Mouse (Mus musculus): ENCODE data around the gene Stox2. TPM values are rescaled to one million over a fixed set of nuclear protein-coding genes. Genes with fewer than 3 reads are reported as not detected.

The Stox2 gene
- polyA plus RNA-seq, 1 experiment from 2014 or later, result 25.1 TPM

DNA sequence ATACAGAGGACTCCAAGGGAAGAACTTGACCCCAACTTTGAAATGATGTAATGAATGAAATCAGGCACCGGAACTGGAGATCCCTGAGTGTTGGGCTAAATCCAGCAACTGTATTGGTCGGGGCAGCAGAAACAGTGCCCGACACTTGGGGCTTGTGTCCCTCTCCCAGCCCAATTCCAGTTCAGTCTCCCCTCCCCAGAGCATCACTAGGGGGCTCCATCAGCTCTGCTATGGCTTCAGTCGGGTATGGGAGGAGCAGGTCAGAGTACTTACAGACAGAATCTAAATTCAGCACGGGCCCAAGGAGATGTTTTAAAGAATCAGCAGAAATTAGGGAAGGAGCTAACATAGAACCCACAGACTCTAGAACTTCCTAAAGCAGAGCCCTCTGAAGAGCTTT lies 240.7 kb downstream of the Stox2 start:
- no peaks in the 10 kb centered on the region for H3K9me3 ChIP-seq
- H3K27ac ChIP-seq, result no peak overlapping the region
- H3K4me1 ChIP-seq, result peaks cover 17% of the 10 kb centered on the region
- peaks cover 40% of the 10 kb centered on the region for H3K36me3 ChIP-seq (replicated peaks)
- H3K4me3 ChIP-seq, result no peak overlapping the region
- no peaks in the 10 kb centered on the region for H3K27me3 ChIP-seq (ENCODE audit: poor library complexity, severe bottlenecking)
- WGBS, result 88% methylated on average over 5 of the region's 5 CpGs
- no peak for DNase-seq (ENCODE audit: extremely low spot score, low spot score)

DNA sequence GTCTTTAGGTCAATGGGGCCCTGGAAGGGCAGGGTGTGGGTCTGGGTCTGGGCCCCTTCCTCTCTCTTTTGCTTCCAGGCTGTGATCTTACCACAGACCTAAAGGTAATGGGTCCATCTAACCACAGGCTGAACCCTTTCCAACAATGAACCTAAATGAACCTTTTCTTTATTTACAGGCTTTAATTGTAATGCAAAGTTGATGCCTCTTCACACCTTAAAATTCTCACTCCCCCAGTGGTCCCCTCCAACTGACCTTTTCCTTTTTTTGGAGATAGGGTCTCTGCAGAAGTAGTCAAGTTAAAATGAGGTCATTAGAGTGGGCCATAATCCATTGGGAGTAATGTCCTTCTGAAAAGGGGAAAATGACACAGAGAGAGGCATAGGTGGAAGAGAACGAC lies 249.8 kb downstream of the Stox2 start:
- Histone ChIP-seq H3K9me3 (peaks cover 16% of the 10 kb centered on the region), H3K27ac (no peak overlapping the region), H3K36me3 (replicated peaks) (peaks cover 92% of the 10 kb centered on the region), H3K27me3 (ENCODE audit: poor library complexity, severe bottlenecking) (no peaks in the 10 kb centered on the region), H3K4me3 (no peak overlapping the region), H3K4me1 (no peaks in the 10 kb centered on the region)
- 97% methylated on average over 1 of the region's 1 CpGs for WGBS
- no peak for DNase-seq (ENCODE audit: extremely low spot score, low spot score)

DNA sequence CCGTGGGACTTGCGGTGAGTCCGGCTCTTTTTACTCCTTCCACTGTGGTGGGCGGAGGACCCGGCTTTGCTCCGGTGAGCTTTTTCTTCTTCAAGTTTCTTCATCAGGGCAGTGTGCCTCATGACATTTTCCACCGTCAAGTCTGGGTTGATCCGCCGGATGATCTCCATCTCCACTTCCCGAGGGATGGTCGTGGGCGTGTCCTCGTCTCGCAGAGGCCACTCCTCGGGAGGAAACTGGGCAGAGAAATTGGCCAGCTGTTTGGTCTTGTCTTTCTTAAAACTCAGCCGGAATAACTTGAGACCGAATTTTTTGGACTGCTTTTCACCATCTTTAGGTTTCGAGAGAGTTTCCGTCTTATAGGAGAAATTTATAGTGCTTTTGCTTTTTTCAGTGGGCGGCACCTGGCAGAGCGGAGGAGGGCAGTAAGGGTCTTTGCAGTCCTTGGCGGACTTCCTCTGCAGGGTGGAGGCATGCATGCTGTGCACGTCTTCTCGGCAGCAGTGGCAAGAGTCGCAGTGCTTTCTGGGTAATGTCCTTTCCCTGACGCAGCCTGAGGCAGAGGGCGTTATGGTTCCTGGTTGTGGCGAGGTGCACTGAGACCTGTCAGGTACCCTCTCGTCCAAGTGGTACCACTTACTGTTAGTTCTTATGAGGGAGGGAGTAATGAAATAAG lies 252.7 kb downstream of the Stox2 start:
- peaks cover 92% of the 10 kb centered on the region for H3K36me3 ChIP-seq (replicated peaks)
- DNase-seq (ENCODE audit: extremely low spot score, low spot score), result no peak
- H3K27me3 ChIP-seq (ENCODE audit: poor library complexity, severe bottlenecking), result no peaks in the 10 kb centered on the region
- no peaks in the 10 kb centered on the region for H3K4me1 ChIP-seq
- H3K4me3 ChIP-seq, result no peak overlapping the region
- peaks cover 16% of the 10 kb centered on the region for H3K9me3 ChIP-seq
- H3K27ac ChIP-seq, result no peak overlapping the region
- WGBS, result 95% methylated on average over 29 of the region's 29 CpGs

DNA sequence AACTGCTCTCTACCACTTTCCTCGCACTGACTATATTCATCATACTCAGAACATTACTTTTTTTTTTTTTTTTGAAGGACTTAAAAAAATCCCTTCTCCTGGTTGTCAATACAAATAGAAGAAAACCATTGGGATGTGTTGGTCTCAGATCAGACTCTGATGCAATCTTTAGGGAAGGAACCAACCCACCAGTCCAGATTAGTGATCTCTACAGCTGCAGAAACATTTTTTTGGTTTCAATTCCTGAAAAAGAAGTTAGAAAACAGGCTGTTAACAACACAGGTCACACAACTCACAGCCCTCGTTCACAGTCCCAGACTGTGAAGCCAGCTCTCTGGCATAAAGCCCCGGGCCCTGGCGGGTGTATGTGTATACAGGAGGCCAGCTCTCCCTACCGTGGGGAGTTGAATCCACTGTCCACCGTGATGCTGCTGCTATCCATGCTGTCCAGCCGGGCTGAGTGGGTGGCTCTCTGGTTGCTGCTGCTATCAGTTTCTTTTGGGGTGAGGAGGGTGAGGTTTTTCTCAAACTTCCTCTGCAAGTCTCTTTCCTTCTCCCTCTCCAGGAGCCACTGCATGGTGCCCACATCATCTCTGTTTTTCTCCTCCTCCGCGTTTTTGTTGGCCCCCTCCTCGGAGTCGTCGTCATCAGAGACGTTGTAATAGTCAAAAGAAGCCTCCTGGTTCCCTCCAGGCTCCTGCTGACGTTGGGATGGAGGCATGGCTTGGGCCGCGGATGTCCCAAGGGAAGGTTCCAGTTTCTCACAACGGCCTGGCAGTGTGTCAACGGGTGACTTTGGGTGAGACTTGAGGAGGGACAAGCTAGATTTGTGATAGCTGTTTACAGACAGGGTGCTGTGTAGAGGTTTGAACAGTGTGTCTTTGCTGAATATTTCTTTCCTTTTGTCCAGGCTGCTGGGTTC lies 254.5 kb downstream of the Stox2 start:
- 96% methylated on average over 18 of the region's 18 CpGs for WGBS
- Histone ChIP-seq H3K4me3 (no peak overlapping the region), H3K9me3 (peaks cover 16% of the 10 kb centered on the region), H3K36me3 (replicated peaks) (peaks cover 99% of the 10 kb centered on the region), H3K27me3 (ENCODE audit: poor library complexity, severe bottlenecking) (no peaks in the 10 kb centered on the region), H3K27ac (no peak overlapping the region), H3K4me1 (no peaks in the 10 kb centered on the region)
- DNase-seq (ENCODE audit: extremely low spot score, low spot score), result no peak

DNA sequence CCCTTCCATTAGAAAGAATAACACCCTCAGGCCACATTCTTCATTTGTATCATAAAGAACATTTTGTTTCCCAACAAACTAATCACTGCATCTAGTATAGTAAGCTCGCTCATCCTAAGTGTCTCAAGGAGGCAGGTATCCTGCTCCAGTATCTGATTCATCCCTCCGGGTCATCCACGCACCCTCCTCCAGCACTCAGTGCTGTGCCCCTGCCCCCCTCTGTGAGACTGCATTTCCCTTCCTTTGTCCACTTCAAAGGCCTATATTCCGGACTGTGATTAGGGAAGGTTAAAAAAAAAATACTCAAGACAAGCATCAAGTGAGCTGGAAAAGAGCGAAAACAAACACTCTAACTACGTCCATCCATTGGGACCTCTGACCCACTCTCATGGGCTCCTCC lies 260.8 kb downstream of the Stox2 start:
- no peak for DNase-seq (ENCODE audit: extremely low spot score, low spot score)
- WGBS, result 64% methylated on average over 6 of the region's 6 CpGs
- Histone ChIP-seq H3K27ac (no peak overlapping the region), H3K27me3 (ENCODE audit: poor library complexity, severe bottlenecking) (no peaks in the 10 kb centered on the region), H3K36me3 (replicated peaks) (peaks cover 100% of the 10 kb centered on the region), H3K4me3 (no peak overlapping the region), H3K9me3 (no peaks in the 10 kb centered on the region), H3K4me1 (peaks cover 16% of the 10 kb centered on the region)

DNA sequence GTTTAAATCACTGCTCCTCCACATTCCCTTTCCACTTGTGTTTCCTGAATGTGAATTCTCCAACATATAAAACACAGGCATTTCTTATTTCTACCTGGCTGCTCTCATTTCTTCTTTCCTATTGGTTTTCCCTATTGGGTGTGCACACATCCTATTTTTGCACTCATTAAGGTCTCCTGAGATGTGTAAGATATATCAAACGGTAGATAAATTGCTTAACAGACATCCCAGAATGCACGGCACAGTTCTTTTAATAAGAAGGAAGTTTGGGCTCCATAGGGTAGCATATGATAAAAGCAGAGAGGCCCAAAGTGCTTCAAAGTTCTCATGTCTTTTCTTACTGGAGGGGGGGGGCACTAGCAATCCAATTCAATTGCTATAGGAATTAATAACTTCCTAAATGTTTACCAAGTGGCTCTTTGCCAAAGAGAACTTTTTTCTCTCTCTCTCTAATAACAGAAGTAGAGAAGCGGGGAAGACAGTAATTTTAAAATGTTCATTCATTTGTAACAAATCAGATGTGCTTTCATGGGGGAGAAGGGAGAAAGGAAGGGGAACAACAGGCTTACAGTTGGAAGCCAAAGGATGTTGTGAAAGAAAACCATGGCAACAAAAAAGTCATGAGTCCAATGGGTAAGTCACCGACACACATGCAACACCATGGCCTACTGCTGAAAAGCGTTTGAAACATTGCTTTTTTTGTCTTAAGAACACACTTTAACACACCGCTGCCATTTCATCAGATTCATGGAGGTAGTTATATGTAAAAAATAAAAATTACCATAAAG lies 263.2 kb downstream of the Stox2 start:
- Histone ChIP-seq H3K36me3 (replicated peaks) (peaks cover 80% of the 10 kb centered on the region), H3K4me3 (no peak overlapping the region)

DNA sequence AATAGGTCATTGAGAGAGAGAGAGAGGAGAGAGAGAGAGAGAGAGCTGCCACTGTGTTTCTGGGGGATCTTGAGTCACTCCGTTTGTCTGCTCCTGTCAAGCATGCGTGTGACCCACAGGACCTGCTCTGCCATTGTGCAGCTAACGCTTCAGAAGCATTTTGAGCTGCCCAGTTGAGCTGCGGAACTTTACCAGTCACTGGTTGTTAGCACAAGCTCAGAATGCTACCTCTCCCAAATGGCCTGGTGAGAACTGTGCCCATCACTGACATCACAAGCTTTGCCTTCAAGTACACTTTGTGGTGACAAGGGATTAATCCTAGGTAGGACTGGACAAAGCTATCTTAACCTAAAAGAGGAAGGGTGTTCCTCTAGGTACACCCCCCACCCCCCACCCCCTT lies 263.9 kb downstream of the Stox2 start:
- H3K4me1 ChIP-seq, result peaks cover 23% of the 10 kb centered on the region
- WGBS, result 93% methylated on average over 4 of the region's 4 CpGs
- no peak for DNase-seq (ENCODE audit: extremely low spot score, low spot score)
- peaks cover 73% of the 10 kb centered on the region for H3K36me3 ChIP-seq (replicated peaks)
- H3K9me3 ChIP-seq, result no peaks in the 10 kb centered on the region
- no peaks in the 10 kb centered on the region for H3K27me3 ChIP-seq (ENCODE audit: poor library complexity, severe bottlenecking)
- no peak overlapping the region for H3K4me3 ChIP-seq
- H3K27ac ChIP-seq, result no peak overlapping the region

More for the DNA sequence above, 263.2 kb downstream of the Stox2 start:
- DNase-seq (ENCODE audit: extremely low spot score, low spot score), result no peak
- no peaks in the 10 kb centered on the region for H3K27me3 ChIP-seq (ENCODE audit: poor library complexity, severe bottlenecking)
- no peaks in the 10 kb centered on the region for H3K9me3 ChIP-seq
- peaks cover 23% of the 10 kb centered on the region for H3K4me1 ChIP-seq
- H3K27ac ChIP-seq, result no peak overlapping the region
- WGBS, result 93% methylated on average over 6 of the region's 6 CpGs

DNA sequence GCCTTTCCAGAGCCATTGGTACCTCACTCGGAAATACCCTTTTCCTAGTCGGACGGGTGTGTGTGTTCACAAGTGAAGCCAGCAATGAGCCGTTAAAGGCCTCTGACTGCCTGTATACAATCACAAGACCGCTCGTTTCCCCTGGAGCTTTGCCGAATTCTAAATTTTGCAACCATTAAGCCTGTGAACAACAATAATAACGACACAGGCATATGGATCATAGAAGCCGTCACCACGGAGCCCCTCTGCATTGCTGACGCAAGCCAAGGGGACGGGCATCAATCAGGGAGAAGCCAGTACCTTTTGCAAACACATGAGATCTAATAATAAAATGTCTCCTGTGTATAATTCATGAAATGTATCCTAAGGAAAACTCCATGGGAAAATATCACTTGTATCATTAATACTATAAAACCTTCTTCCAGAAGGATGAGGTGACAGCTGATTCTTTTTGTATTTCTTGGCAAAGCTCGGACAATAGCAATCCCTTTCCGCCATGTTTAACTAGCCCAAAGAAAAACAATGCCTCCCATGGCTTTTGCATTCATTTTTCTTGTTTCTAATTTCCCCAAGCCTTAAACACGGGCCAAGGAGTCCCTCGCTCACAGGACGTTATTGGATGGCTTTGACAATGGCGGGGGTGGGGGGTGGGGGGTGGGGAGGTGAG lies 265.0 kb downstream of the Stox2 start:
- WGBS, result 85% methylated on average over 18 of the region's 18 CpGs
- peaks cover 62% of the 10 kb centered on the region for H3K36me3 ChIP-seq (replicated peaks)
- H3K4me3 ChIP-seq, result no peak overlapping the region
- H3K4me1 ChIP-seq, result peaks cover 23% of the 10 kb centered on the region
- H3K27me3 ChIP-seq (ENCODE audit: poor library complexity, severe bottlenecking), result no peaks in the 10 kb centered on the region
- no peaks in the 10 kb centered on the region for H3K9me3 ChIP-seq
- no peak for DNase-seq (ENCODE audit: extremely low spot score, low spot score)
- no peak overlapping the region for H3K27ac ChIP-seq

DNA sequence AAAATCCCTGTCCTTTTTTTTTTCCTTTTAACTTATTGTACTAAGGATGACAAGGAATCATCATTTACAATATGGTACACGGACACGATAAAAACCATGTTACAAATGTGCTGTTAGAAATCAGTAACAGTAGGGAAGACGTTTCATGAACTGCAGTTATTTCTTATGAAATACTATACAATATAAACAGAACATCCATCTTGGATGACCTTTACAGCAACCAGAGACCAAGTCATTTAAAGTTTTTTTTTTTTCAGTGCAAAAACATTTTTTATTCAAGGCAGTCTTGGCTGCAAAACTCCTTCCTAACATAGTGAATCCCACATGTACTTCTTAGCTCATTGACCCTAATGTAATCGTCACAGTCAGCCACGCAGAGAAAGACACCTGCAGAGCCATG lies 266.0 kb downstream of the Stox2 start:
- Histone ChIP-seq H3K27ac (no peak overlapping the region), H3K27me3 (ENCODE audit: poor library complexity, severe bottlenecking) (no peaks in the 10 kb centered on the region), H3K36me3 (replicated peaks) (peaks cover 52% of the 10 kb centered on the region), H3K4me1 (peaks cover 15% of the 10 kb centered on the region), H3K4me3 (no peak overlapping the region), H3K9me3 (no peaks in the 10 kb centered on the region)
- 88% methylated on average over 5 of the region's 5 CpGs for WGBS
- DNase-seq (ENCODE audit: extremely low spot score, low spot score), result no peak

DNA sequence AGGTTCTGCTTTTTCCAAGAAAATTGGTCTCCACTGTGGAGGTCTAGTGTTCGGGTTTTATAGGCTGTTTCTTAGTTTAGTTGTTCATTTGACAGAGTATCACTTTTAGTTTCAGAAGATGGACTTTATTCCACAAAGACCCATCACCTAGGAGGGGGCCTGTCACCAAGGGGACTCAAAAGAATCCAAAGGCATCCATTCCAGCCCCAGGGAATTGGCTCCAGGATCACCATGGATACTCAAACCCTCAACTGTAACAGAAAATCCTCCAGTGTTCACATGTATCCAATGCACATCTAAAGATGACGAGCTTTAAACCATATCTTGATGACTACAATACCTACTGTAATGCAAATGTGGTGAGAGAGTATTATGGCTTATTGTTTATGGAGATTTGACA lies 267.4 kb downstream of the Stox2 start:
- WGBS, result 82% methylated on average over 2 of the region's 2 CpGs
- Histone ChIP-seq H3K4me3 (no peak overlapping the region), H3K9me3 (no peaks in the 10 kb centered on the region), H3K27ac (no peak overlapping the region), H3K36me3 (replicated peaks) (peaks cover 38% of the 10 kb centered on the region), H3K4me1 (peaks cover 15% of the 10 kb centered on the region), H3K27me3 (ENCODE audit: poor library complexity, severe bottlenecking) (no peaks in the 10 kb centered on the region)
- no peak for DNase-seq (ENCODE audit: extremely low spot score, low spot score)

DNA sequence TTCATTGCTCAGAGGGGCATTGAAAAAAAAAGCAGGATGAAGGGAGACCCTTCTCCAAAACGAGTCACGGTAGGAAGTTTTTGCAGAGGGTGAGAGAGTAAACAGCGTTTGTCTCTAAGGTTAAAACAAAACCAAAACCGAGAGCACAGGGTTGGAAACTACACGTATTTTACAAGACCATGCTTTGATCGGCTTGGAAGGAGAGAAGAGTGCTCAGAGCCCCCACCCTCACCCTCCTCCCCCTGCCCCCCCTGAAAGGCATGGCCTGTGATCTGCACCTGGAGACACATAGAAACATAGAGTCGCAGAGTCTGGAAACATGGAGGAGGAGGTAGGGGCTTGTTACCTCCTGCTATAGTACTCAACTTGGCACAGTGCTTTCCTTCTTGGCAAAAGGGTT lies 272.3 kb downstream of the Stox2 start:
- 83% methylated on average over 7 of the region's 7 CpGs for WGBS

DNA sequence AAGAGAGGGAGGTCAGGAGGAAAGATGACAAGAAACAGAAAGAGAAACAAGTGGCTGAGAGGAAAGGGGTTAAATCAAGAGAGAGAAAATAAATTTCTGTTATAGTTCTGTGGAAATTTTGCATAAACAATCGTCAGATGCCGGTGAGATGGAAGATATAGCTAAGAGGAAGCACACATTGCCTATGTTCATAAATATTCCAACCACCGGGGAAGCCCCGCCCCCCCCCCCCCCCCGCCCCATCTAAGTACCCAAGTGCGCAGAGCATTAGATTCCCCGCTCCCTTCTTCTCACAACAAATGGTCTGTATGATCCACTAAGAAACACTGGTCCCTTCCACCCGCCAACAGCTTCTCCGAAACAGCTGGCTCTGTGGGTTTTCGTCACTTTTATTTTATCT lies 273.3 kb downstream of the Stox2 start:
- no peak overlapping the region for H3K27ac ChIP-seq
- H3K4me3 ChIP-seq, result no peak overlapping the region
- H3K36me3 ChIP-seq (replicated peaks), result no peaks in the 10 kb centered on the region; the same call in 1 of the 2 replicates
- H3K27me3 ChIP-seq (ENCODE audit: poor library complexity, severe bottlenecking), result no peaks in the 10 kb centered on the region
- no peak for DNase-seq (ENCODE audit: extremely low spot score, low spot score)
- peaks cover 4% of the 10 kb centered on the region for H3K9me3 ChIP-seq
- 95% methylated on average over 9 of the region's 10 CpGs for WGBS
- H3K4me1 ChIP-seq, result no peaks in the 10 kb centered on the region

More for the DNA sequence above, 272.3 kb downstream of the Stox2 start:
- Histone ChIP-seq H3K9me3 (peaks cover 4% of the 10 kb centered on the region), H3K4me3 (no peak overlapping the region), H3K4me1 (peaks cover 1% of the 10 kb centered on the region), H3K27ac (no peak overlapping the region), H3K36me3 (replicated peaks) (no peaks in the 10 kb centered on the region), H3K27me3 (ENCODE audit: poor library complexity, severe bottlenecking) (no peaks in the 10 kb centered on the region)
- DNase-seq (ENCODE audit: extremely low spot score, low spot score), result no peak

Measured in forebrain, embryonic 10.5 days (tissue).